20 mouse cellular contexts compared by ENCODE assay signal in the genomic region with DNA sequence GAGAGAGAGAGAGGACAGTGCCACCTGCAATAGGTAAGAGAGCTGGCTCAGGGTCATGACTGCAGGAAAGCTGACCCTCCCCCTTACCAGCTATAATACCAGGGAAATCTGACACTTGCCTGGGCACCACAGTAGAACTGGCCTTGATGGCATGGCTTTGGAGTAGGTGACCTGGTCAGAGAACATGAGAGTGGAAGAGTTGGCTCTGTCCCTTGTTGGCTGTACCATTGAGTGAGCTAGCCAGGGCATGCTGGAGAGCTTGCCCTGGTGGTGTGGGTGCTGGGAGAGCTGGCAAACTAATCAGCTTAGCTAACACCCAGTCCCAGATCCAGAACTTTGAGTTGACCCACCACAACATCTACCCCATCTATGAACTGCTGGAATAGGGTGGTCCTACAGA.
DNase-seq lines count a peak whose midpoint lies in the region; ATAC-seq and TF ChIP-seq lines count a peak whose summit lies in the region.
"Had no signal": no experiment of that assay in that cellular context is flagged by ENCODE, and none has a peak within 500 bp of the region (broad histone marks: within the 10 kb centered on the region; RNA-seq: fewer than 3 reads in every experiment).

No protein-coding gene starts in this region.

- no peak for ATAC-seq in forebrain, postnatal 0 days
- ATAC-seq: forebrain, embryonic 14.5 days; hindbrain, postnatal 0 days had no signal

- no peaks in the 10 kb centered on the region for H3K27me3 ChIP-seq in heart, embryonic 10.5 days (ENCODE audit: insufficient read depth, poor library complexity, severe bottlenecking)
- no peaks in the 10 kb centered on the region for H3K27me3 ChIP-seq in forebrain, postnatal 0 days (ENCODE audit: insufficient read depth, low read length)
- H3K27me3 ChIP-seq: embryonic facial prominence, embryonic 15.5 days; hindbrain, embryonic 13.5 days had no signal

- no peaks in the 10 kb centered on the region for H3K4me1 ChIP-seq in heart, embryonic 10.5 days
- no peaks in the 10 kb centered on the region for H3K4me1 ChIP-seq in forebrain, postnatal 0 days (ENCODE audit: insufficient read depth)
- H3K4me1 ChIP-seq: embryonic facial prominence, embryonic 15.5 days; forebrain, embryonic 10.5 days; hindbrain, embryonic 13.5 days had no signal

- no peak overlapping the region for H3K4me2 ChIP-seq in forebrain, postnatal 0 days (ENCODE audit: low read depth)
- H3K4me2 ChIP-seq: embryonic facial prominence, embryonic 15.5 days; hindbrain, embryonic 13.5 days had no signal

- H3K4me3 ChIP-seq in heart, embryonic 10.5 days = no peak overlapping the region
- no peak overlapping the region for H3K4me3 ChIP-seq in forebrain, postnatal 0 days (ENCODE audit: low read depth, low read length)
- H3K4me3 ChIP-seq: embryonic facial prominence, embryonic 15.5 days; erythroblast, embryonic 14.5 days; forebrain, embryonic 10.5 days; heart, adult 2 months; hindbrain, embryonic 13.5 days had no signal

- TF ChIP-seq CTCF in forebrain, postnatal 0 days (IDR thresholded peaks at IDR 0.05; ENCODE audit: low read depth) = no peak

- DNase-seq in cerebellum, adult 18-20 months = peak; percentile 31 to 32
- DNase-seq in cerebellum, adult 11 months = no peak
- peak; percentile 7 for DNase-seq in heart, adult 8-10 months (ENCODE audit: low spot score)
- no peak for DNase-seq in heart, embryonic 10.5 days (ENCODE audit: low spot score)
- peak; percentile 21 for DNase-seq in adrenal gland, postnatal 14 days
- peak; percentile 30 for DNase-seq in brain, adult 2 months (ENCODE audit: low read depth, low spot score)
- DNase-seq in forebrain, postnatal 0 days = no peak
- DNase-seq: cerebellum, postnatal 10 days; embryo, embryonic 11 days; gastrocnemius, postnatal 36 days; heart, postnatal 10 days; kidney, adult 11 months; kidney, adult 9 months had no signal

- H3K27ac ChIP-seq in heart, embryonic 10.5 days = no peak overlapping the region
- H3K27ac ChIP-seq in forebrain, postnatal 0 days (ENCODE audit: low read depth, low read length) = no peak overlapping the region
- H3K27ac ChIP-seq: embryonic facial prominence, embryonic 15.5 days; forebrain, embryonic 10.5 days; heart, adult 2 months; hindbrain, embryonic 13.5 days; hindbrain, postnatal 0 days had no signal

- no peaks in the 10 kb centered on the region for H3K36me3 ChIP-seq in heart, embryonic 10.5 days
- H3K36me3 ChIP-seq in forebrain, postnatal 0 days (ENCODE audit: insufficient read depth) = no peaks in the 10 kb centered on the region
- H3K36me3 ChIP-seq: embryonic facial prominence, embryonic 15.5 days; forebrain, embryonic 10.5 days; hindbrain, embryonic 13.5 days had no signal

- H3K9me3 ChIP-seq in heart, embryonic 10.5 days = no peaks in the 10 kb centered on the region
- H3K9me3 ChIP-seq in forebrain, postnatal 0 days (ENCODE audit: low read length) = no peaks in the 10 kb centered on the region
- H3K9me3 ChIP-seq: embryonic facial prominence, embryonic 15.5 days; forebrain, embryonic 10.5 days; hindbrain, embryonic 13.5 days had no signal

- H3K9ac ChIP-seq in forebrain, postnatal 0 days = no peak overlapping the region
- H3K9ac ChIP-seq: embryonic facial prominence, embryonic 15.5 days; hindbrain, embryonic 13.5 days had no signal

Comparison
In these comparisons a context has a peak if more than half of its experiments do, and no peak if none do; other contexts are left out.
1. DNase-seq: peak in cerebellum, adult 18-20 months (2 of 2), heart, adult 8-10 months (single experiment), adrenal gland, postnatal 14 days (single experiment) and brain, adult 2 months (single experiment); none in cerebellum, adult 11 months (single experiment), heart, embryonic 10.5 days (single experiment) and forebrain, postnatal 0 days (single experiment).